Mouse (Mus musculus) CH12.LX (cell line): Measurements from ENCODE around the gene Pink1. TPM values are rescaled to one million over a fixed set of nuclear protein-coding genes. Genes with fewer than 3 reads are reported as not detected.

Experiments
- DNase-seq: peaks from one replicate; pipeline ENCODE4 v3.0.0-alpha.2; 2013; ENCODE audit errors: extremely low read depth
- H3K27ac ChIP-seq: 2 replicates; pipeline ENCODE4 v1.5.1; 2012; ENCODE audit warnings: low read depth, mild to moderate bottlenecking, control low read depth, moderate library complexity; ENCODE audit not compliant: insufficient read depth
- H3K27me3 ChIP-seq: replicated peaks from 2 replicates; pipeline ENCODE3; 2012; ENCODE audit warnings: inconsistent platforms
- H3K36me3 ChIP-seq, 2 experiments: replicated peaks in 1 of 2; 2 replicates each; pipeline versions ENCODE3 to v1.6.1; 2012; ENCODE audit warnings: inconsistent platforms in 1 of 2, low read length in 1 of 2, mild to moderate bottlenecking in 1 of 2, mixed read lengths in 1 of 2, moderate library complexity in 1 of 2; ENCODE audit not compliant: control insufficient read depth in 1 of 2, insufficient read depth in 1 of 2
- H3K4me1 ChIP-seq, 2 experiments: 2 replicates each; pipeline ENCODE4 v1.6.1; 2012; ENCODE audit warnings: inconsistent platforms in 1 of 2, moderate library complexity in 1 of 2; ENCODE audit not compliant: insufficient read depth in 2 of 2, control insufficient read depth in 1 of 2
- H3K4me2 ChIP-seq: 2 replicates; pipeline ENCODE4 v1.6.1; 2012; ENCODE audit warnings: low read depth, mild to moderate bottlenecking, control low read depth; ENCODE audit not compliant: poor library complexity, insufficient read depth, severe bottlenecking
- H3K4me3 ChIP-seq, 3 experiments: fragments of 150-350 bp in 1 of 3; sonication (generic) in 1 of 3; replicated peaks in 1 of 3; 2 replicates each; pipeline versions ENCODE3 to v1.5.1; 2011 to 2012; ENCODE audit warnings: low read depth in 2 of 3, low read length in 2 of 3, mild to moderate bottlenecking in 2 of 3, moderate library complexity in 2 of 3, control low read depth in 1 of 3, improper control_type of control experiment in 1 of 3, inconsistent platforms in 1 of 3, mixed read lengths in 1 of 3; ENCODE audit not compliant: poor library complexity in 1 of 3
- H3K79me2 ChIP-seq: replicated peaks from 2 replicates; pipeline ENCODE4 v1.6.1; 2012; ENCODE audit warnings: mild to moderate bottlenecking, moderate library complexity; ENCODE audit not compliant: control insufficient read depth, poor library complexity, insufficient read depth, severe bottlenecking; ENCODE audit errors: extremely low read depth
- H3K9ac ChIP-seq: 2 replicates; pipeline ENCODE4 v1.6.1; 2012; ENCODE audit warnings: low read depth, mild to moderate bottlenecking, control low read depth, moderate library complexity; ENCODE audit not compliant: insufficient read depth
- H3K9me3 ChIP-seq: replicated peaks from 2 replicates; pipeline ENCODE3; 2012; ENCODE audit warnings: low read length, inconsistent platforms, mixed read lengths
- CHD1 ChIP-seq: IDR thresholded peaks from 2 replicates; pipeline ENCODE4 v1.6.1; 2012; ENCODE audit warnings: low read depth, low read length, improper control_type of control experiment, inconsistent platforms
- E2F4 ChIP-seq: IDR thresholded peaks from 2 replicates; pipeline ENCODE4 v1.6.1; 2011; ENCODE audit warnings: low read depth, low read length, improper control_type of control experiment; ENCODE audit not compliant: insufficient replicate concordance
- ELF1 ChIP-seq: IDR thresholded peaks from 2 replicates; pipeline ENCODE4 v1.6.1; 2014; ENCODE audit warnings: low read depth, mild to moderate bottlenecking, inconsistent platforms, low read length, improper control_type of control experiment
- EP300 ChIP-seq: IDR thresholded peaks from 2 replicates; pipeline ENCODE4 v1.6.1; 2011; ENCODE audit warnings: low read length, improper control_type of control experiment
- ETS1 ChIP-seq: conservative IDR thresholded peaks from 2 replicates; pipeline ENCODE4 v1.6.1; 2012; ENCODE audit warnings: low read depth, mild to moderate bottlenecking, inconsistent platforms, low read length, improper control_type of control experiment, moderate library complexity
- GABPA ChIP-seq: IDR thresholded peaks from 2 replicates; pipeline ENCODE4 v1.6.1; 2012; ENCODE audit warnings: low read depth, low read length, improper control_type of control experiment, inconsistent platforms; ENCODE audit not compliant: insufficient replicate concordance
- IRF4 ChIP-seq: IDR thresholded peaks from 2 replicates; pipeline ENCODE4 v1.6.1; 2014; ENCODE audit warnings: low read depth, mild to moderate bottlenecking, inconsistent platforms, low read length, improper control_type of control experiment
- JUN ChIP-seq: IDR thresholded peaks from 2 replicates; pipeline ENCODE4 v1.6.1; 2011; ENCODE audit warnings: low read depth, mild to moderate bottlenecking, low read length, improper control_type of control experiment, moderate library complexity; ENCODE audit not compliant: insufficient read depth
- JUND ChIP-seq: conservative IDR thresholded peaks from 2 replicates; pipeline ENCODE4 v1.6.1; 2011; ENCODE audit warnings: low read depth, low read length, improper control_type of control experiment
- MAFK ChIP-seq: IDR thresholded peaks from 2 replicates; pipeline ENCODE4 v1.6.1; 2011; ENCODE audit warnings: low read length, improper control_type of control experiment; ENCODE audit not compliant: insufficient replicate concordance
- MAX ChIP-seq: IDR thresholded peaks from 2 replicates; pipeline ENCODE4 v1.6.1; 2011; ENCODE audit warnings: low read length, improper control_type of control experiment
- MAZ ChIP-seq: IDR thresholded peaks from 2 replicates; pipeline ENCODE4 v1.6.1; 2012; ENCODE audit warnings: low read depth, mild to moderate bottlenecking, inconsistent platforms, low read length, improper control_type of control experiment, moderate library complexity
- MYC ChIP-seq: IDR thresholded peaks from 2 replicates; pipeline ENCODE4 v1.6.1; 2011; ENCODE audit warnings: low read depth, mild to moderate bottlenecking, improper control_type of control experiment, low read length
- NELFE ChIP-seq: IDR thresholded peaks from 2 replicates; pipeline ENCODE4 v1.6.1; 2011; ENCODE audit warnings: low read depth, low read length, improper control_type of control experiment
- PAX5 ChIP-seq: IDR thresholded peaks from 2 replicates; pipeline ENCODE4 v1.6.1; 2012; ENCODE audit warnings: low read length, inconsistent platforms, mixed read lengths
- POLR2A ChIP-seq: IDR thresholded peaks from 2 replicates; pipeline ENCODE4 v1.6.1; 2011; ENCODE audit warnings: low read depth, mild to moderate bottlenecking, improper control_type of control experiment, low read length
- SIN3A ChIP-seq: IDR thresholded peaks from 2 replicates; pipeline ENCODE4 v1.6.1; 2012; ENCODE audit warnings: low read length, improper control_type of control experiment, inconsistent platforms
- SMC3 ChIP-seq: IDR thresholded peaks from 2 replicates; pipeline ENCODE4 v1.6.1; 2011; ENCODE audit warnings: low read depth, low read length, improper control_type of control experiment
- TBP ChIP-seq: conservative IDR thresholded peaks from 2 replicates; pipeline ENCODE4 v1.6.1; 2011; ENCODE audit warnings: low read depth, low read length, improper control_type of control experiment
- TCF12 ChIP-seq: IDR thresholded peaks from 2 replicates; pipeline ENCODE4 v1.6.1; 2014; ENCODE audit warnings: low read depth, mild to moderate bottlenecking, inconsistent platforms, low read length, improper control_type of control experiment
- UBTF ChIP-seq: IDR thresholded peaks from 2 replicates; pipeline ENCODE4 v1.6.1; 2012; ENCODE audit warnings: low read depth, mild to moderate bottlenecking, inconsistent platforms, low read length, improper control_type of control experiment, moderate library complexity
- USF2 ChIP-seq: conservative IDR thresholded peaks from 2 replicates; pipeline ENCODE4 v1.6.1; 2011; ENCODE audit warnings: low read depth, low read length, improper control_type of control experiment
- ZC3H11A ChIP-seq: IDR thresholded peaks from 2 replicates; pipeline ENCODE4 v1.6.1; 2012; ENCODE audit warnings: low read depth, mild to moderate bottlenecking, inconsistent platforms, low read length, improper control_type of control experiment
- ZKSCAN1 ChIP-seq: IDR thresholded peaks from 2 replicates; pipeline ENCODE4 v1.6.1; 2012; ENCODE audit warnings: low read depth, inconsistent platforms, low read length, improper control_type of control experiment, borderline replicate concordance
- ZMIZ1 ChIP-seq: IDR thresholded peaks from 2 replicates; pipeline ENCODE4 v1.6.1; 2012; ENCODE audit warnings: low read depth, mild to moderate bottlenecking, inconsistent platforms, low read length, improper control_type of control experiment
- dilution Hi-C: fragments of 300-500 bp; cut with MboI; formaldehyde crosslinking; loops from 2 replicates; pipeline ENCODE4 v1.14.3; 2020; ENCODE audit warnings: low sequenced_read_pairs; ENCODE audit not compliant: extremely low pct_unique_long_range_greater_than_20kb, extremely low pct_ligation_motif_present
- in situ Hi-C: fragments of 300-500 bp; cut with MboI; formaldehyde crosslinking; loops from 3 replicates; pipeline ENCODE4 v1.14.3; 2019; ENCODE audit warnings: low sequenced_read_pairs, low pct_ligation_motif_present, low pct_unique_long_range_greater_than_20kb, mixed read lengths
- polyA plus RNA-seq: library from polyadenylated mRNA; unstranded; fragments of >175 nt; gene quantifications from 2 replicates; pipeline ENCODE4 v1.2.1, GENCODE M21; 2012; ENCODE audit warnings: low read depth; ENCODE audit not compliant: insufficient read length
- total RNA-seq, 2 experiments: library from RNA; depleted of rRNA; stranded (reverse); fragments of 300-350 nt in 1 of 2; fragments of >200 nt in 1 of 2; gene quantifications; 2 replicates each; pipeline ENCODE4 v1.2.3; 2012 to 2014

Gene Pink1
- total and polyA plus RNA-seq, 3 experiments = 7.1 to 10.8 (median 7.2) TPM

DNA sequence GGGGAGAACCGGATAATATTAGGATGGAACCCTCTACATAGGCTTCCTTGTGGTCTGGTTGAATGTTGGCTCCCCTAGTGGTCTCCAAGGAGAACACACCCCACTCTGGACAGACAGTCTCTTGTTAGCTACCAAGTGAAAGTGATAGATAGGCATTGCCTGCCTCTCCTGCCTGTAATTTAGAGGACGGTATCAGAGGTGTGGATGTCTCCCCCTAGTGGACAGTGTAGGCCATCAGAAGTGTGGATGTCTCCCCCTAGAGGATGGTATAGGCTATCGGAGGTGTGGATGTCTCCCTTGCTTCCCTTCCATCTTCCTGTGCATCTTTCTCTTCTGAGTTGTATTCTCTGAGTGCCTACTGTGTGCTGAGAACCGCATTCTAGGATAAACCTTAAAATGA lies 43.3 kb downstream of the Pink1 start (continued):
- TF ChIP-seq E2F4 = no peak
- no peak for TF ChIP-seq MAZ
- no peak for TF ChIP-seq UBTF
- no peak for TF ChIP-seq JUN
- no peak for TF ChIP-seq USF2
- TF ChIP-seq MYC = peak; percentile 82
- TF ChIP-seq IRF4 = no peak
- TF ChIP-seq ELF1 = no peak

DNA sequence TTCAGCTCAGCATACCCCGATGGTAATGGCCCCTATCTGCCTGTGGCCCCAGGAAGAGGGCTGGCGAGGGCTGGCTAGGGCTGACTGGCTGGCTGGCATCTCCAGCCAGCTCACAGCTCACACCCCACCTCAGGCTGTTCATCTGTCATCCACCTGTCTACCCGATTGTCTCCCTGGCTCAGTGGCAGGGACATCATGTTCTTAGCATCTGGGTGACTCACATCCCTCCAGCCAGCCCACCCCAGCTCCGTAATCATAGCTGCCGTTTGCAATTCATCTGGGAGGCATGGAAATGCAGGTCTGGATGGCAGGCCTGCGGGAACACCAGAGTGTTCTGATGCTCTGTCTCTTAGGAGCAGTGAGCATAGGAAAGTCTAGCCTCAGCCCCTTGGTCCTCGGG lies 47.8 kb downstream of the Pink1 start:
- no peak overlapping the region for H3K9ac ChIP-seq
- TF ChIP-seq ZMIZ1 = no peak
- no peak for TF ChIP-seq PAX5
- no peak for TF ChIP-seq SIN3A
- TF ChIP-seq UBTF = no peak
- TF ChIP-seq JUND = no peak
- TF ChIP-seq MAFK = no peak
- no peak for TF ChIP-seq NELFE
- TF ChIP-seq ZKSCAN1 = no peak
- no peak for TF ChIP-seq TCF12
- TF ChIP-seq SMC3 = no peak
- TF ChIP-seq MAZ = no peak
- TF ChIP-seq ZC3H11A = no peak
- TF ChIP-seq GABPA = no peak
- TF ChIP-seq ELF1 = no peak
- no peak for TF ChIP-seq MAX
- no peak for TF ChIP-seq ETS1
- no peak for TF ChIP-seq EP300
- TF ChIP-seq POLR2A = no peak
- no peak for TF ChIP-seq CHD1
- no peak for TF ChIP-seq TBP
- DNase-seq = no peak
- H3K27ac ChIP-seq = no peak overlapping the region
- H3K4me2 ChIP-seq = no peak overlapping the region
- in situ Hi-C loops (no loop called here), dilution Hi-C loops (no loop called here)
- H3K36me3 ChIP-seq = no peaks in the 10 kb centered on the region
- no peaks in the 10 kb centered on the region for H3K9me3 ChIP-seq
- H3K4me3 ChIP-seq = no peak overlapping the region
- H3K79me2 ChIP-seq = no peaks in the 10 kb centered on the region
- no peaks in the 10 kb centered on the region for H3K4me1 ChIP-seq
- peaks cover 53% of the 10 kb centered on the region for H3K27me3 ChIP-seq
